Mouse (Mus musculus): ENCODE results near the gene Eml1.

- no peak for TF ChIP-seq CTCF (IDR thresholded peaks at IDR 0.05; ENCODE audit: low read depth, low read length)
- TF ChIP-seq POLR2A (IDR thresholded peaks at IDR 0.05; ENCODE audit: borderline replicate concordance, low read depth, low read length), result no peak
Measured at GRCm38 (mm10) chr12:108422495-108422857, 51.7 kb downstream of the Eml1 start.
